Mouse (Mus musculus): Measurements from ENCODE around the gene Ppm1b. TPM values are rescaled to one million over a fixed set of nuclear protein-coding genes. Genes with fewer than 3 reads are reported as not detected.
A peak's percentile ranks its signal among the peaks of the same experiment; 100 is the strongest.

Gene Ppm1b
- polyA plus RNA-seq, 1 experiment from 2014 or later: 105 TPM

GRCm38 (mm10) chr17:84958986-84959664, 2.6 kb downstream of the Ppm1b start:
- H3K9me3 ChIP-seq: no peaks in the 10 kb centered on the region
- no peaks in the 10 kb centered on the region for H3K36me3 ChIP-seq
- WGBS: 27% methylated on average over 6 of the region's 6 CpGs
- H3K27ac ChIP-seq (replicated peaks): no peak overlapping the region
- no peaks in the 10 kb centered on the region for H3K27me3 ChIP-seq
- no peak for ATAC-seq (replicated peaks)
- H3K9ac ChIP-seq (replicated peaks): peak overlapping the region; percentile 95
- H3K4me3 ChIP-seq: peak overlapping the region; percentile 81
- peak overlapping the region; percentile 63 for H3K4me2 ChIP-seq (replicated peaks)
- peaks cover 32% of the 10 kb centered on the region for H3K4me1 ChIP-seq

- Histone ChIP-seq H3K4me1 (peaks cover 32% of the 10 kb centered on the region), H3K4me3 (peak overlapping the region; percentile 81), H3K36me3 (no peaks in the 10 kb centered on the region), H3K27ac (replicated peaks) (no peak overlapping the region), H3K4me2 (replicated peaks) (peak overlapping the region; percentile 63), H3K9ac (replicated peaks) (no peak overlapping the region), H3K9me3 (no peaks in the 10 kb centered on the region), H3K27me3 (no peaks in the 10 kb centered on the region)
- ATAC-seq (replicated peaks): no peak
- WGBS: 57% methylated on average over 3 of the region's 3 CpGs
These were observed 3.1 kb downstream of the Ppm1b start for GRCm38 (mm10) chr17:84959665-84960020.

GRCm38 (mm10) chr17:84960136-84960535, 3.6 kb downstream of the Ppm1b start:
- H3K36me3 ChIP-seq: no peaks in the 10 kb centered on the region
- H3K9me3 ChIP-seq: no peaks in the 10 kb centered on the region
- ATAC-seq (replicated peaks): no peak
- no peaks in the 10 kb centered on the region for H3K27me3 ChIP-seq
- WGBS: 51% methylated on average over 4 of the region's 4 CpGs
- H3K4me1 ChIP-seq: peaks cover 32% of the 10 kb centered on the region
- no peak overlapping the region for H3K27ac ChIP-seq (replicated peaks)
- peak overlapping the region; percentile 81 for H3K4me3 ChIP-seq
- H3K4me2 ChIP-seq (replicated peaks): peak overlapping the region; percentile 63
- no peak overlapping the region for H3K9ac ChIP-seq (replicated peaks)

- Histone ChIP-seq H3K4me2 (replicated peaks) (no peak overlapping the region), H3K4me3 (no peak overlapping the region), H3K4me1 (peaks cover 25% of the 10 kb centered on the region), H3K9ac (replicated peaks) (no peak overlapping the region), H3K27ac (replicated peaks) (no peak overlapping the region), H3K9me3 (peaks cover 6% of the 10 kb centered on the region; the same call in 1 of the 2 replicates), H3K36me3 (no peaks in the 10 kb centered on the region), H3K27me3 (no peaks in the 10 kb centered on the region)
- no peak for ATAC-seq (replicated peaks)
- WGBS: 79% methylated on average over 4 of the region's 4 CpGs
These were observed 5.5 kb downstream of the Ppm1b start for GRCm38 (mm10) chr17:84962046-84962445.

GRCm38 (mm10) chr17:84963651-84964050, 7.1 kb downstream of the Ppm1b start:
- 87% methylated on average over 6 of the region's 6 CpGs for WGBS
- Histone ChIP-seq H3K36me3 (no peaks in the 10 kb centered on the region), H3K4me3 (no peak overlapping the region), H3K9me3 (peaks cover 6% of the 10 kb centered on the region; the same call in 1 of the 2 replicates), H3K4me1 (peaks cover 25% of the 10 kb centered on the region), H3K4me2 (replicated peaks) (no peak overlapping the region), H3K27ac (replicated peaks) (no peak overlapping the region), H3K9ac (replicated peaks) (no peak overlapping the region), H3K27me3 (no peaks in the 10 kb centered on the region)
- ATAC-seq (replicated peaks): no peak

GRCm38 (mm10) chr17:84966231-84966630, 9.7 kb downstream of the Ppm1b start:
- ATAC-seq (replicated peaks): no peak
- peaks cover 6% of the 10 kb centered on the region; the same call in 1 of the 2 replicates for H3K9me3 ChIP-seq
- no peak overlapping the region for H3K4me2 ChIP-seq (replicated peaks)
- WGBS: 93% methylated on average over 1 of the region's 1 CpGs
- H3K36me3 ChIP-seq: no peaks in the 10 kb centered on the region
- peaks cover 3% of the 10 kb centered on the region for H3K4me1 ChIP-seq
- H3K9ac ChIP-seq (replicated peaks): no peak overlapping the region
- no peak overlapping the region for H3K27ac ChIP-seq (replicated peaks)
- no peak overlapping the region for H3K4me3 ChIP-seq
- no peaks in the 10 kb centered on the region for H3K27me3 ChIP-seq

GRCm38 (mm10) chr17:84967045-84967444, 10.5 kb downstream of the Ppm1b start:
- H3K27me3 ChIP-seq: no peaks in the 10 kb centered on the region
- no peaks in the 10 kb centered on the region for H3K4me1 ChIP-seq
- no peak overlapping the region for H3K4me2 ChIP-seq (replicated peaks)
- no peak for ATAC-seq (replicated peaks)
- no peak overlapping the region for H3K9ac ChIP-seq (replicated peaks)
- H3K27ac ChIP-seq (replicated peaks): no peak overlapping the region
- WGBS: 64% methylated on average over 1 of the region's 1 CpGs
- H3K4me3 ChIP-seq: no peak overlapping the region
- no peaks in the 10 kb centered on the region for H3K36me3 ChIP-seq
- H3K9me3 ChIP-seq: peaks cover 6% of the 10 kb centered on the region; the same call in 1 of the 2 replicates

- no peak overlapping the region for H3K27ac ChIP-seq (replicated peaks)
- no peak overlapping the region for H3K4me3 ChIP-seq
- no peak for ATAC-seq (replicated peaks)
- H3K27me3 ChIP-seq: no peaks in the 10 kb centered on the region
- no peaks in the 10 kb centered on the region for H3K36me3 ChIP-seq
- no peak overlapping the region for H3K9ac ChIP-seq (replicated peaks)
- 92% methylated on average over 8 of the region's 8 CpGs for WGBS
- no peaks in the 10 kb centered on the region for H3K4me1 ChIP-seq
- H3K4me2 ChIP-seq (replicated peaks): no peak overlapping the region
- peaks cover 6% of the 10 kb centered on the region; the same call in 1 of the 2 replicates for H3K9me3 ChIP-seq
These were observed 13.4 kb downstream of the Ppm1b start for GRCm38 (mm10) chr17:84969916-84970315.

- no peak overlapping the region for H3K27ac ChIP-seq (replicated peaks)
- H3K9ac ChIP-seq (replicated peaks): no peak overlapping the region
- no peak overlapping the region for H3K4me3 ChIP-seq
- no peak for ATAC-seq (replicated peaks)
- no peak overlapping the region for H3K4me2 ChIP-seq (replicated peaks)
- H3K9me3 ChIP-seq: no peaks in the 10 kb centered on the region
- 79% methylated on average over 1 of the region's 1 CpGs for WGBS
- peaks cover 5% of the 10 kb centered on the region; the same call in 1 of the 2 replicates for H3K4me1 ChIP-seq
- no peaks in the 10 kb centered on the region for H3K36me3 ChIP-seq
- H3K27me3 ChIP-seq: no peaks in the 10 kb centered on the region
These were observed 25.2 kb downstream of the Ppm1b start for GRCm38 (mm10) chr17:84981721-84982120.

- Histone ChIP-seq H3K4me3 (no peak overlapping the region), H3K27ac (replicated peaks) (no peak overlapping the region), H3K4me1 (peaks cover 9% of the 10 kb centered on the region; the same call in 1 of the 2 replicates), H3K36me3 (no peaks in the 10 kb centered on the region), H3K9ac (replicated peaks) (no peak overlapping the region), H3K27me3 (no peaks in the 10 kb centered on the region), H3K9me3 (no peaks in the 10 kb centered on the region), H3K4me2 (replicated peaks) (no peak overlapping the region)
- 72% methylated on average over 2 of the region's 2 CpGs for WGBS
- ATAC-seq (replicated peaks): no peak
These were observed 26.2 kb downstream of the Ppm1b start for GRCm38 (mm10) chr17:84982735-84983134.

- no peak overlapping the region for H3K27ac ChIP-seq (replicated peaks)
- no peak for ATAC-seq (replicated peaks)
- no peak overlapping the region for H3K4me3 ChIP-seq
- WGBS: 79% methylated on average over 5 of the region's 5 CpGs
- no peaks in the 10 kb centered on the region for H3K27me3 ChIP-seq
- H3K4me1 ChIP-seq: peaks cover 19% of the 10 kb centered on the region
- H3K4me2 ChIP-seq (replicated peaks): no peak overlapping the region
- H3K36me3 ChIP-seq: no peaks in the 10 kb centered on the region
- no peak overlapping the region for H3K9ac ChIP-seq (replicated peaks)
- no peaks in the 10 kb centered on the region for H3K9me3 ChIP-seq
These were observed 29.8 kb downstream of the Ppm1b start for GRCm38 (mm10) chr17:84986368-84986767.

- Histone ChIP-seq H3K27me3 (no peaks in the 10 kb centered on the region), H3K27ac (replicated peaks) (no peak overlapping the region), H3K36me3 (no peaks in the 10 kb centered on the region), H3K4me1 (peaks cover 15% of the 10 kb centered on the region; the same call in 1 of the 2 replicates), H3K4me2 (replicated peaks) (no peak overlapping the region), H3K9ac (replicated peaks) (no peak overlapping the region), H3K9me3 (no peaks in the 10 kb centered on the region), H3K4me3 (no peak overlapping the region)
- no peak for ATAC-seq (replicated peaks)
- 81% methylated on average over 3 of the region's 3 CpGs for WGBS
These were observed 31.4 kb downstream of the Ppm1b start for GRCm38 (mm10) chr17:84987834-84988410.
